In the genomic region with DNA sequence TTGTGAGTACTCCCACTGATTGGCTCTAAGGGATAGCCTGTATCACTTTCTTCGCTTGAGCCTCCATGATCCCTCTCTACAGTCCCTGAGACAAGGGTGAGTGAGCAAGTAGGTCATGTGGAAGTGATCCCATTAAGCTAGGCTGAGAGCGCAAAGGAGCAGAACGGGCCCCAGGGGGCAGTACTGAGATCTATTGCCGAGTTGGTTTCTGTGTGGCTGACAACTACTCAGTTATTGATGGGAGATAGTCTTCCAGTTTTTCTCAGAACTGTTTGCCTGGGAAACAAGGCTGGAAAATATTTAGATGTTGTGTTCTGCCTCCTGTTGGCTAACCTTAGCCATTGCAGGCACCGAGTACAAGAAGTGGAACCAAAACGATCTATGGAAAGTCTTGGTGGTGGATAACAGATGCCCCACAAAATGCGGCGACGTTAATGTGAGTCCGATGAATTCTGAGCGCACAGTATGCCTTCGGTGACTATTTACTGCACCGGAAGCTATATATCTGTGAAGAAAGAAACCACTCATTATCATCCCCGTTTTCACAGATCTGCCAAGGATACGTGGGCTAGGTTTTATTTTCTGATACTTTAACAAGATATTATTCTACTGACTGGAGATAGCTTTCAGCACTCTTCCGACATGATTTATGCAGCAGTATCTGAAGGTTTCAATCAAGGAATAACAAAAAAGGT, we compare ENCODE assay signal across 8 mouse cellular contexts. TPM values are rescaled to one million over a fixed set of nuclear protein-coding genes. Genes with fewer than 3 reads are reported as not detected.
A peak's percentile ranks its signal among the peaks of the same experiment; 100 is the strongest.
DNase-seq lines count a peak whose midpoint lies in the region.

No protein-coding gene starts in this region.

- peak; percentile 39 to 48 for DNase-seq in heart, adult 9 months (ENCODE audit: low spot score in 2 of 2)
- DNase-seq in heart, postnatal 25 days (ENCODE audit: low spot score) = no peak
- DNase-seq in T-cell, adult 2 months (ENCODE audit: low spot score) = peak; percentile 38
- peak; percentile 73 for DNase-seq in embryo, embryonic 10.5 days (ENCODE audit: low spot score)
- DNase-seq in heart, postnatal 4 days = peak; percentile 48
- peak; percentile 40 to 69 for DNase-seq in left cerebral cortex, postnatal 14 days (ENCODE audit: low spot score in 2 of 2)
- peak; percentile 35 to 51 for DNase-seq in monocyte, adult 2 months (ENCODE audit: low read depth in 1 of 2, low spot score in 2 of 2)
- DNase-seq in thymus, postnatal 14 days = peak; percentile 63

- intact Hi-C loops in heart, postnatal 25 days (cut with DNase I) = no loop called here
- intact Hi-C loops in left cerebral cortex, postnatal 14 days (cut with DNase I) = no loop called here

RNA-seq across cellular contexts. Expression of a gene that starts 24.8 kb away (rescaled TPM):
- 10 to 100 TPM; 42.3 to 48.2 TPM for total RNA-seq in heart, postnatal 25 days (2021)
- 10 to 100 TPM; 38.3 to 39.1 TPM for total RNA-seq in heart, postnatal 4 days (2021)
- total RNA-seq in left cerebral cortex, postnatal 14 days (2021) = 10 to 100 TPM; 32.9 to 35.9 TPM
